Mouse (Mus musculus): ENCODE measurements around the gene Fam166b. TPM values are rescaled to one million over a fixed set of nuclear protein-coding genes. Genes with fewer than 3 reads are reported as not detected.

Fam166b gene
- total and polyA plus RNA-seq, 2 experiments from 2014 or later = 1.6 to 2.8 TPM

DNA sequence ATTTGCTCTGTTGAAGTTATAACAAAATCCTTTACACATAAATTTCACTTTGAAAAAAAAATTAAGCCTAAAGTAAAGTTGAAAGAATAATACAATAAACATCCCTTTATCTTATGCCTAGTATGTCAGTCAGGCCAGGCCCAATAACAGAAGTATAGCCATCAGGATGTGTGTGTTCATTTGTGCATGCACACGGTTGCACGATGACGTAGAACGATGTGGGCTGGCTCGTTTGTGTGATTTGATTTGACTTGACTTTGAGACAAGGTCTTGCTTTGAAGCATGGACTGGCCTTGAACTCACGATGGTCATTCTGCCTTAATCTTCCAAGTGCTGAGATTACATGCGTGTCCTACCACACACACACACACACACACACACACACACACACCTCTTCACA lies 37.9 kb upstream of the Fam166b start:
- 86% methylated on average over 7 of the region's 7 CpGs for WGBS
- H3K9ac ChIP-seq (replicated peaks; ENCODE audit: low read length, poor library complexity, severe bottlenecking) = no peak overlapping the region
- TF ChIP-seq CTCF (IDR thresholded peaks at IDR 0.05) = no peak
- H3K9me3 ChIP-seq (ENCODE audit: low read length) = no peaks in the 10 kb centered on the region
- H3K27me3 ChIP-seq (ENCODE audit: insufficient read depth, low read length) = no peaks in the 10 kb centered on the region
- H3K27ac ChIP-seq (ENCODE audit: low read depth, low read length) = no peak overlapping the region
- H3K4me3 ChIP-seq (ENCODE audit: low read depth, low read length) = no peak overlapping the region
- H3K4me2 ChIP-seq (ENCODE audit: low read depth, low read length, poor library complexity, severe bottlenecking) = no peak overlapping the region
- H3K36me3 ChIP-seq (ENCODE audit: insufficient read depth, low read length) = no peaks in the 10 kb centered on the region
- ATAC-seq (ENCODE audit: low FRiP score) = no peak
- no peaks in the 10 kb centered on the region for H3K4me1 ChIP-seq (ENCODE audit: insufficient read depth, low read length)
- no peak for DNase-seq (ENCODE audit: low spot score)

DNA sequence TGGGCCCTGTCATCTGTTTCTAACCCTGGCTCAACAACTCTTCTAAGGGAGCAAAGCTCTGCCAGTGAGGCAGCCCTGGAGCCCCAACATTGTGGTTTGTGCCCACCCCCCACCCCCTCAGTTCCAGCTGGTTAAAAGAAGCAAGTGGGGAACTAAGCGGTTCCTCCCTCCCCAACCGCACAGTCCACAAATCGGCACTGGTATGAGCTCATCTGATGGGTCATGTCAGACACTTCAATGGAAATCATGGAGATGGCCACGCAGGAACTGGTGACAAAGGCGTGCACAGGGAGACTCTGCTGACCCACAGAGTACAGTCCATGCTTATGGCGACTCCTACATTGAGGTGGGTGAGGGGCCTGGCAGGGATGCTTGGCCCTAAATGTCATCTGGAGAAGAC lies 37.0 kb upstream of the Fam166b start:
- 88% methylated on average over 6 of the region's 6 CpGs for whole genome bisulfite sequencing
- ATAC-seq (ENCODE audit: low FRiP score) (no peak), DNase-seq (ENCODE audit: low spot score) (no peak)
- Histone ChIP-seq H3K36me3 (ENCODE audit: insufficient read depth, low read length) (no peaks in the 10 kb centered on the region), H3K27ac (ENCODE audit: low read depth, low read length) (no peak overlapping the region), H3K27me3 (ENCODE audit: insufficient read depth, low read length) (no peaks in the 10 kb centered on the region), H3K4me3 (ENCODE audit: low read depth, low read length) (no peak overlapping the region), H3K4me2 (ENCODE audit: low read depth, low read length, poor library complexity, severe bottlenecking) (no peak overlapping the region), H3K9ac (replicated peaks; ENCODE audit: low read length, poor library complexity, severe bottlenecking) (no peak overlapping the region), H3K9me3 (ENCODE audit: low read length) (no peaks in the 10 kb centered on the region), H3K4me1 (ENCODE audit: insufficient read depth, low read length) (no peaks in the 10 kb centered on the region)
- TF ChIP-seq CTCF (IDR thresholded peaks at IDR 0.05) = no peak

DNA sequence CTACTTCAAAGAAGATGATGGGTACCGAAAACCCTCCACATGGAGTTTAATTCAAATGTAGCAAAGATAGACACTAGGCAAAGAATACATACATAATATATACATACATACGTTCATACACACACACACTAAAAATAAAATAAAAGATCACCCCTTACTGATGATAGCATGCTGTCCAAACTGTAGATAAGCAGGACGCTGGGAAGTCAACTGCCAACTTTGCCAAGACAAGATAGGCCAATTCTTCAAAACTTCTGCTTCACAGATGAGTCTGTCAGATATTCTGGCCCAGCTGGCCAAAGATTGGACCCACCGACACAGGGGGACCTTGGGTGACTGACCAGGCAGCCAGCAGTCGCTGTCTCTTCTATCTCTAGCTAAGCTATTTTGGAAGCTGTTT lies 34.2 kb upstream of the Fam166b start:
- Histone ChIP-seq H3K4me3 (ENCODE audit: low read depth, low read length) (no peak overlapping the region), H3K27me3 (ENCODE audit: insufficient read depth, low read length) (no peaks in the 10 kb centered on the region), H3K36me3 (ENCODE audit: insufficient read depth, low read length) (no peaks in the 10 kb centered on the region), H3K4me2 (ENCODE audit: low read depth, low read length, poor library complexity, severe bottlenecking) (no peak overlapping the region), H3K9me3 (ENCODE audit: low read length) (no peaks in the 10 kb centered on the region), H3K9ac (replicated peaks; ENCODE audit: low read length, poor library complexity, severe bottlenecking) (no peak overlapping the region), H3K27ac (ENCODE audit: low read depth, low read length) (no peak overlapping the region), H3K4me1 (ENCODE audit: insufficient read depth, low read length) (no peaks in the 10 kb centered on the region)
- 93% methylated on average over 5 of the region's 5 CpGs for WGBS
- ATAC-seq (ENCODE audit: low FRiP score) = no peak
- no peak for TF ChIP-seq CTCF (IDR thresholded peaks at IDR 0.05)
- DNase-seq (ENCODE audit: low spot score) = no peak

DNA sequence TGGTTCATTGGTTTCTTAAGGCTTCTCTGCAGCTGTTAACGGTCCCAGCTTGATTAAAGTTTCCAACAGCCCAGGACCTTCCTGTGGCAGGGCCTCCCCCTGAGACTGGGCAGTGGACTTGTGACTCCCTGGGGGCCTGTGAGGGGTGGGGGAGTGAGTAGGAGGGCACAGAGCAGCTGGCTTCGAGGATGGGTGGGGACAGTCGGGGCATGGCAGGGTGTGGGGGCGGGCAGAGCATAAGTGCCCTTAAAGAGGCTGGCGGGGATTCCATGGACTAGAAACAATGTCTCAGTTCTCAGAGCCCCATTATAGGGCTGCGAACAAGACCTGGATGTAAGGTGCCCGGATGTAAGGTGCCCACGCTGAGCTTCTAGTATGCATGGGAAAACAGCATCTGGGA lies 28.2 kb upstream of the Fam166b start:
- Histone ChIP-seq H3K9me3 (ENCODE audit: low read length) (no peaks in the 10 kb centered on the region), H3K27ac (ENCODE audit: low read depth, low read length) (no peak overlapping the region), H3K9ac (replicated peaks; ENCODE audit: low read length, poor library complexity, severe bottlenecking) (no peak overlapping the region), H3K4me1 (ENCODE audit: insufficient read depth, low read length) (no peaks in the 10 kb centered on the region), H3K4me3 (ENCODE audit: low read depth, low read length) (no peak overlapping the region), H3K4me2 (ENCODE audit: low read depth, low read length, poor library complexity, severe bottlenecking) (no peak overlapping the region), H3K27me3 (ENCODE audit: insufficient read depth, low read length) (peaks cover 7% of the 10 kb centered on the region; the same call in 1 of the 2 replicates), H3K36me3 (ENCODE audit: insufficient read depth, low read length) (no peaks in the 10 kb centered on the region)
- ATAC-seq (ENCODE audit: low FRiP score) (no peak), DNase-seq (ENCODE audit: low spot score) (no peak)
- WGBS = 20% methylated on average over 8 of the region's 8 CpGs
- TF ChIP-seq CTCF (IDR thresholded peaks at IDR 0.05) = no peak

DNA sequence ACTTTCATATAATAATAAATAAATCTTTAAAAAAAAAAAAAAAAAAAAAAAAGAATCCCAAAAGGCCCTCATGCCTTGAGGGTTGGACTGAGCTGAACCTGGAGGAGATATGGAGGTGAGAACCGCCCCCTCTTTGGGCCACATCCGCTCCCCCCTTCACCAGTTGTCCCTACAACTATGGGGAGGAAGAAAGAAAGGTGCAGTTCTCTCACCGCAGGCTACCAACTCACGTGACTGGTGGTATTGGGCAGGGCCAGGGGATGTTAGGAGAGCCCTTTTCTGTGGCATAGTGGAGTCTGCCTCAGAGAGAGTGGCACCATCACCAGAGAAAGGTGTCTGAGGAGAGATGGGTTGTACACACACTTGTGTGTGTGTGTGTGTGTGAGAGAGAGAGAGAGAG lies 27.5 kb upstream of the Fam166b start:
- H3K4me1 ChIP-seq (ENCODE audit: insufficient read depth, low read length) = no peaks in the 10 kb centered on the region
- H3K4me2 ChIP-seq (ENCODE audit: low read depth, low read length, poor library complexity, severe bottlenecking) = no peak overlapping the region
- ATAC-seq (ENCODE audit: low FRiP score) = no peak
- H3K9ac ChIP-seq (replicated peaks; ENCODE audit: low read length, poor library complexity, severe bottlenecking) = no peak overlapping the region
- H3K9me3 ChIP-seq (ENCODE audit: low read length) = no peaks in the 10 kb centered on the region
- TF ChIP-seq CTCF (IDR thresholded peaks at IDR 0.05) = no peak
- H3K27me3 ChIP-seq (ENCODE audit: insufficient read depth, low read length) = peaks cover 7% of the 10 kb centered on the region; the same call in 1 of the 2 replicates
- no peak for DNase-seq (ENCODE audit: low spot score)
- no peak overlapping the region for H3K27ac ChIP-seq (ENCODE audit: low read depth, low read length)
- 28% methylated on average over 4 of the region's 4 CpGs for WGBS
- H3K36me3 ChIP-seq (ENCODE audit: insufficient read depth, low read length) = no peaks in the 10 kb centered on the region
- no peak overlapping the region for H3K4me3 ChIP-seq (ENCODE audit: low read depth, low read length)

DNA sequence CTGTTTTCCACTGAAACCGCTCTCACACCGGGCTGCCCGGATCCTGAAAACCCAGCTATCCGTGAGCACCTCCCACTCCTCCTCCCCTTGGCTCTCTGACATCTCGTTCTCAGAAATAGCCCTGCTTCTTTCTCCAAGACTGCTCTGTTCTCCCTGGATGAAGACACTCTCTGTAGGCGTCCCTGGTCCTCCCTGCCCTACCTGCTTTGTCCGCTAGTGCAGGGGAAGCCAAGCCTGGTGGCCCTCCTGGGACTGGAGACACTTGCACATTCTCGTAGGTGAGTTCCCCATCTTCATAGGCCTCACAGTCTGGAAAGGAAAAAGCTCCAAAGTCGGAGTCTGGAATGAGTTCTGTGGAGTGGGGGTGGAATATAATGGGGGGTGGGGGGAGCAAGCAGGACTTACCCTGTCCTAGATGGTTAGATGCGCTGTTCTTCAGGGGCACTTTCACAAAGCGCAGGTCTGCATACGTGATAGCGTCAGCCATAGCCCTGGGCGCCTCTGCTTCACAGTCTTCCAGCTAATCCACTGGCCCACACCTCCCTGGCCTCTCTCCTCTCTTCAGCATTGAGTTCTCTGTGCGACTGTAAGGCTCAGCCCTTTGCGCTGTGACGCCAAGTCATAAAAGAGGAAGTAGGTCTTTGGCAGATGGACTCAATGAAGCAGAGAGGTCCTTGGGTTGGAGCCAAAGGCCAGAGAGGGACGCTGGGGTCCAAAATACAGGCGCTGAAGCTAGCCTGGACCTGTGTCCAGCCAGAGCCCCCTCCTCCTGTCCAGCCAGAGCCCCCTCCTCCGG lies 25.3 kb upstream of the Fam166b start, which contains the start of gene Cd72:
Gene Cd72 (minus strand): TSS at position 588 of the 796 bp plus-strand sequence.
- no peak for ATAC-seq (ENCODE audit: low FRiP score)

More for the DNA sequence above, 25.3 kb upstream of the Fam166b start, which contains the start of gene Cd72:
- Histone ChIP-seq H3K4me2 (ENCODE audit: low read depth, low read length, poor library complexity, severe bottlenecking) (peak within 1 kb of the TSS; percentile 34; the same call in 1 of the 2 replicates), H3K27me3 (ENCODE audit: insufficient read depth, low read length) (peaks cover 7% of the 10 kb centered on the region; the same call in 1 of the 2 replicates), H3K4me1 (ENCODE audit: insufficient read depth, low read length) (no peaks in the 10 kb centered on the region), H3K36me3 (ENCODE audit: insufficient read depth, low read length) (no peaks in the 10 kb centered on the region), H3K9ac (replicated peaks; ENCODE audit: low read length, poor library complexity, severe bottlenecking) (no peak within 1 kb of the TSS), H3K9me3 (ENCODE audit: low read length) (no peaks in the 10 kb centered on the region), H3K27ac (ENCODE audit: low read depth, low read length) (no peak within 1 kb of the TSS), H3K4me3 (ENCODE audit: low read depth, low read length) (peak within 1 kb of the TSS; percentile 10; the same call in 1 of the 2 replicates)
- 30% methylated on average over 20 of the region's 20 CpGs for WGBS
- no peak for TF ChIP-seq CTCF (IDR thresholded peaks at IDR 0.05)
- peak; percentile 12 for DNase-seq (ENCODE audit: low spot score)
